Mouse (Mus musculus) 3134 (cell line): ENCODE measurements around the gene Zswim8.
"Not testable (repeated sequence)": the region's sequence is repeated elsewhere in the genome, so short reads cannot be mapped to it uniquely, and the experiment has no call there.

ENCODE experiments used
- DNase-seq: peaks from one replicate; pipeline ENCODE4 v3.0.0-alpha.2; 2011; ENCODE audit warnings: low spot score; ENCODE audit not compliant: insufficient read length; ENCODE audit errors: extremely low read depth

Gene Zswim8

DNA sequence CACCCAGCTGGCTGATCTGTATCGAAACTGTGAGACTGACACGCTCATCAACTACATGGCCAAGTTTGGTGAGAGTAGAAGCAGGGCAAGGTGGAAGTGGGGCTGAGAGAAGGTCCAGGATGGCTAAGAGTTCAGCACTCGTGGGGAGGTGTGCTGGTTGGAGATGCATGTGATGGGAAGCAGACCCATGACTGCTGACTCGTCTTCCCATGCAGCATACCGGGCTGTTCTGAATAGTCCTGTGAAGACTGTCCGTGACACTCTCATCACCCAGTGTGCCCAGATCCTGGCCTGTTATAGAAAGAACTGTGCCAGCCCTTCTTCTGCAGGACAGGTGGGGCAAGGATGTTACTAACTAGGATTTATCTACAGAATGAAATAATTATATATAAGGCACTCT lies 15.6 kb upstream of the Zswim8 start:
- DNase-seq = no peak

DNA sequence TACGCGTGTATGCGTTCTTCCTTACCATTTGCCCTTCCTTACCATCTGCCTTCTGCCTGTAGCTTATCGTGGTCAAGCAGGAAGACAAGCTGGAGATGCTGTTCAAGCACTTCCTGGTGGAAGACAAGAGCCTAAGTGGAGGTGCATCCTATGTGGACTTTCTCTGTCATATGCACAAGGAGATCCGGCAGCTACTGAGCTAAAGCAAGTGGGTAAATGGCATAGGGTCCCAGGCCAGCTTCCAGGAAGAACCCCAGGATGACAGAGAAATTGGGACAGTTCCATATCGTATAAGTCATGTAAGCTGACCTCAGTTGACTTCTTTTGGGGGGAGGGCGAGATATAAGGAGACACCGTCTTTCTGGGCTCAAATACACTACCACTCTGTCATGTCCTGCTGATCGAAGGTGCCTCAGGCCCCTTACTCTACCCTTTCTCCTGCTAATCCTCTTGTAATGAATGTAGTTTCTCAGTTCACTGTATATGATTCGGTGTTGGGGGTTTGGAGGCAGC lies 13.7 kb upstream of the Zswim8 start:
- DNase-seq = no peak

GRCm38 (mm10) chr14:20694185-20694883 lies 13.0 kb upstream of the Zswim8 start:
- peak; percentile 30 for DNase-seq

DNA sequence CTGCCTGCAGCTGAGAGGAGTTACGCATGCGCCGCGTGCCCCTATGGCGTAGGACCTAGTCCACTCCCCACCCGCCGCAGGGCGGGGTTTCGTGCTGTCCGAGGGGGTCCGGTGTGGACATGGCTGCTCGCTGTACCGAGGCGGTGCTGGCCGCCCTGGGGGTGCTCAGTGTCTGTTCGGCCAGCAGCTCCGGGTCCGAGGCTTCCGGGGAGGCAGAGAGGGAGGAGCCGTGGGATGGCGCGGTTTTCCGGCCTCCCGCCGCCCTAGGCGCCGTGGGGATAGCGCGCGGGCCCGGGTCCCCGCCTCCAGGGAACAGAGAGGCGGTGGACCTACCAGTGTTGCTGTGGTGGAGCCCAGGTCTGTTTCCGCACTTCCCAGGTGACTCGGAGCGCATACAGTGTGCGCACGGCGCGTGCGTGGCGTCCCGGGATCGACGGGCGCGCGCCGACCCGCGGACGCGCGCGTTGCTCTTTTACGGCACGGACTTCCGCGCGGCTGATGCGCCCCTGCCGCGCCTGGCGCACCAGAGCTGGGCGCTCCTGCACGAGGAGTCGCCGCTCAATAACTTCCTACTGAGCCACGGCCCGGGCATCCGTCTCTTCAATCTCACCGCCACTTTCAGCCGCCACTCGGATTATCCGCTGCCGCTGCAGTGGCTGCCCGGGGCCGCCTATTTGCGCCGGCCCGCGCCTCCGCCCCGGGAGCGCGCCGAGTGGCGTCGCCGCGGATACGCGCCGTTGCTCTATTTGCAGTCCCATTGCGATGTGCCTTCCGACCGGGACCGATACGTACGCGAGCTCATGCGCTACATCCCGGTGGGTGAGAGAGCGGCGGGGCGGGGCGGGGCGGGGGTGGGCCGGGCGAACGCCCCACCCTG lies 12.2 kb upstream of the Zswim8 start, which contains the start of gene Fut11:
Gene Fut11 (plus strand): TSS at position 85 of the 877 bp plus-strand sequence.
- DNase-seq = peak; percentile 92

DNA sequence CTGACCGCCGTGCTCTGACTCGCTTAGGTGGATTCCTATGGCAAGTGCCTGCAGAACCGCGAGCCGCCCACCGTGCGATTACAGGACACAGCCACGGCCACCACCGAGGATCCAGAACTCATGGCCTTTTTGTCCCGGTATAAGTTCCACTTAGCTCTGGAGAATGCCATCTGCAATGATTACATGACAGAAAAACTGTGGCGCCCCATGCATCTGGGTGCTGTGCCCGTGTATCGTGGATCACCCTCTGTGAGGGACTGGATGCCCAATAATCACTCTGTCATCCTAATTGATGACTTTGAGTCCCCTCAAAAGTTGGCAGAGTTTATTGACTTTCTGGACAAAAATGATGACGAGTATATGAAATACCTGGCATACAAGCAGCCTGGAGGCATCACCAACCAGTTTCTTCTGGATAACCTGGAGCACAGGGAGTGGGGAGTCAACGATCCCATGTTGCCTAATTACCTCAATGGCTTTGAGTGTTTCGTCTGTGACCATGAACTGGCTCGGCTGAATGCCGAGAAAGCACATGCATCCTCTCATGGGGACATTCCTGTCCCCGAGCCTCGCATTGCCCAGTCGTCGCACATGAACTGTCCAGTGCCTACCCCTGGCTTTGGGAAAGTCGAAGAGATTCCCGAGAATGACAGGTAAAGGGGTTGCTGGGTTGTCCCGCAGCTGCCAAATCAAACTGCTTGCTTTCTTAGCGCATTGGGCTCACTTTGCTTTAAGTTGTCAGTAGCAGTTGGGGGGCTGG lies 11.4 kb upstream of the Zswim8 start:
- no peak for DNase-seq

DNA sequence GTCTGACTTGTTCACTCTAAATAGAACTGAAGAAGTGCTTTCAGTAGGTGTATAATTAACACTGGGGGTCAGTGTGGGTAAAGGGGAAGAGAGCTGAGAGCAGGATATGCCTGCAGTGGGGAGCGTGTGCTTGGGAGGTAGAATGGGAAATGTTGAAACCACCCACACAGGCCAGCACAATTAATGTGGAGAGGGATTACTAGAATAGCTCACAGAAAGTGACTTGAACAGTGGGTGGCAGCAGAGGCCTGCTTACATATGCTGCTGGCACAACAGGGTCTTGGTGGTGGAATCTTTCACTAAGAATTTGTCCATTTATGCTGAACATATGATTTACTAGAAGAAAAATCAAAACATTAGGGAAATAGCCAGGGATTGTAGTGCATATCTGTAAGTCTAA lies 10.4 kb upstream of the Zswim8 start:
- DNase-seq = no peak

DNA sequence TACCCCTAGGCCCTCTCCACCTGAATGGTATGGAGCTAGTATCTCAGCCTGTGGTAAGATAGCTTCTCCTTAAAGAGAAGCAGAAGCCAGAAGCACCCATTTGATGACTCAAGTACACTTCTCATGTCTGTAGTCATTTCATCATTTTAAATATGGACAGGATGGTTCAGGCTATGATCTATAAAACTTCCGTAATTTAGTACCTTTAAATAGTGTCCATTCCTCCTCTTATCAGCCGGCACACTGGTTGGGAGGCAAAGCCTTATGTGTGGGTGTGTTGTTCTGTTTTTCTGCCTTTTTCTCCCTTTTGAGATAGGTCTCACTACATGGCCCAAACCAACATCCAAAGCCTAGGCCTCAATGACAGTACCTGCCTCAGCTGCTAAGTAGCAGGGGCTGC lies 8.8 kb upstream of the Zswim8 start:
- no peak for DNase-seq

DNA sequence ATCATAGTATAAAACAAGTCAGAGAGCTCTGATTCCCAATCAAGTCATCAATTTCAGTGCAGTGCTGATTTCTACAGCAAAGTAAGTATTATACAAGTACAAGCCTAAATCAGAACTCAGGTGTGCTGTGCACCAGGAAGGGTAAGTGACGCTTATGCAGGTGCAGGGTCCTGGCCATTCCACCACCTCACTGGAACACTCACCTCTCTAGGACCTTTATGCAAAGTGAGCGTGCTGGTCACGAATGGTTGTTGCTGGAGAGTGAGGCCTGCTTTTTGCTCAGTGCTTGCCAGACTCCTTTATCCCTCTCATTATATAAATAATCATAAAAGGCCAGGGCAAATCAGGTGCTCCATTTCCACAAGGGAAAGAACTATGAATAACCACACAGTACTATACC lies 7.0 kb upstream of the Zswim8 start:
- DNase-seq = no peak

GRCm38 (mm10) chr14:20701554-20701953 lies 5.8 kb upstream of the Zswim8 start:
- no peak for DNase-seq

DNA sequence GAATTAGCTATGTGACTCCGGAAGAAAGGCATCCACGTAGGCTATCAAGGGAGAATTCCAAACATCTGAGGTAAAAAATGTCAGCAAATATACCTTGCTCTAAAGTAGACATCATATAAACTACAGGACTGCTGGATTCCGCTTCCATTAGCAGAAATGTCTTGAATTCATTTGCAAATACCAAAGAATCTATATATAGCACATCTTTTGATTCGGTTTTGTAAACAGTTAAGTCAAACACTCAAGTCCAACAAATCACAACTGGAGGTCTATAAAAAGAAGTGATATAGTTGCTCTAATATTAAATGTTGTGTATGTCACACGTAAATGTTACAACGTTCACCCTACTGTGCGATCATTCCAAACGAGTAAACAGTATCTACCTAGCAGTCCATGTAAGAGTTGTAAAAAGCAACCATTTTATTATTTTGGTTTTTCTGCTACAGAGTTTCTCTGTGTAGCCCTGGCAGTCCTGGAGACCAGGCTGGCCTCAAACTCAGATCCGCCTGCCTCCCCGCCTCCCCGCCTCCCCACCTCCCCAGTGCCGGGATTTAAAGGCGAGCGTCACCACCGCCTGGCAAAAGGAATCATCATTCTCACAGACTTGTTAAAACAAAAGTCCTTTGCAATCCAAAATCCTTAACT lies 5.1 kb upstream of the Zswim8 start:
- no peak for DNase-seq

DNA sequence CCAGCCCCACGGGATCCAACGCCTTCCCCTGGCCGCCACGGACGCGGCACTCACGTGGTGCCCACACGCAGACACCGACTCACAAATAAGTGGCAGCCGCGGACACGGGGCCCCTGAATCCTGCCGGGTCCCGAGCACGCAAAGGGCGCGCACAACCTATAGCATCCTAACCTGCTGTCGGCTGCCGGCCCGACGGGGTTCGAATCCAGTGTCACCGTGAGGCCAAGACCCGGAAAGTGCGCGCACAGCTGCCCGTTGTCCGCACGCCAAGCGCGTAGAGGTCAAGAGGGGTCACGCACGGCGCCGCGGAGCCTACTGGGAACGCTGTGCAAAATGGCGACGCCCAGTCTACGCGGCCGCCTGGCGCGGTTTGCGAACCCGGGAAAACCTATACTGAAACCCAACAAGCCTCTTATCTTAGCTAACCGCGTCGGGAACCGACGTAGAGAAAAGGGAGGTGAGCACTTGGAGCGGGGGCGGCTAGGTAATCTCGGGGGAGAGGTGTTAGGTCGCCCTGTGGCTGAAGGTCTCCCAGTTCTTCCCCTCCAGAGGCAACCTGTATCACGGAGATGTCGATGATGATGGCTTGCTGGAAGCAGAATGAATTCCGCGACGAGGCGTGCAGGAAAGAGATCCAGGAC lies 4.5 kb upstream of the Zswim8 start, which contains the start of gene Chchd1:
Gene Chchd1 (plus strand): TSS at position 266 of the 641 bp plus-strand sequence.
- DNase-seq = peak; percentile 89

- not testable (repeated sequence) for DNase-seq
Observed at GRCm38 (mm10) chr14:20703461-20703860, 3.9 kb upstream of the Zswim8 start.

DNA sequence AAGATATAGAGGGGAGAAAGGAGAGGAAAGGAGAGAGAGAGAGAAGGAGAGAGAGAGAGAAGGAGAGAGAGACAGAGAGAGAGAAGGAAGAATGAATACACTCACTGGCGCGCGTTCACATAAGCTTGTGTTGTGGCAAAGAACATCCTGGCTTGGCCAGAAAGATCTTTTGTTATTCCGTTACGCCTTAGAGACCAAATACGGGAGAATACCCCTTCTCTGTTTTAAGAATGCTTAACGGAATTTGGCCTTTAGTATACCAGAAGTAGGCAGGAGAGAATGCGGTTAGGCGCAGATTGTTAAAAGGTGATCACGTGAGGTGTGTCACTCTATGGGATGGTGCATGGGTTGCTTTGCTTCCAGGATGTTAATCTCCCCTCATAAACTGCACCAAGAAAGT lies 887 bp downstream of the Zswim8 start:
- no peak for DNase-seq

- DNase-seq = no peak
Observed at GRCm38 (mm10) chr14:20713832-20714231, 6.5 kb downstream of the Zswim8 start.

DNA sequence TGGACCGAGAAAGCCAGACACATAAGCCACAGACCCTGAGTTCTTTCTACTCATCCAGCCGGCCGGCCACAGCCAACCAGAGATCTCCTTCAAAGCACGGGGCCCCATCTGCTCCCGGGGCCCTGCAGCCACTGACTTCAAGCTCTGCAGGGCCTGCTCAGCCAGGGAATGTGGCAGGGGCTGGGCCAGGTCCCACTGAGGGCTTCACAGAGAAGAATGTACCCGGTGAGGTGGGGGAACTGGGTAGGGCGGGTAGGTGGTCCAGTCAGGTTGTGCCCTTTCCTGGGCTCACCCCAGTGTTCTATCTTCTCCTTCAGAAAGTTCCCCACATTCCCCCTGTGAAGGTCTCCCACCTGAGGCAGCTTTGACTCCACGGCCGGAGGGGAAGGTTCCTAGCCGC lies 11.1 kb downstream of the Zswim8 start:
- DNase-seq = no peak

- DNase-seq = no peak
Observed at GRCm38 (mm10) chr14:20719767-20720166, 12.4 kb downstream of the Zswim8 start.

DNA sequence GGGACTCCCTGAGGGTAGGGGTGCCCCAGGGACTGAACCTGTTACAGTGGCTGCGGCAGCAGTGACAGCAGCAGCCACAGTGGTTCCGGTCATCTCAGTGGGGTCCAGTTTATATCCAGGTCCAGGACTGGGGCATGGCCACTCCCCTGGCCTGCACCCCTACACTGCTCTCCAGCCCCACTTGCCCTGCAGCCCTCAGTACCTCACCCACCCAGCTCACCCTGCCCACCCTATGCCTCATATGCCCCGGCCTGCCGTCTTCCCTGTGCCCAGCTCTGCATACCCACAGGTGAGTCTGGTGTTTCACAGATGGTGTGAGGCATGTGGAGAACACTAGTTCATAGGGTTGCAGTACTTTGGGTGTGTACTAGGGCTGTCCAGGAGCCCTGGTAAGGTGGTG lies 14.0 kb downstream of the Zswim8 start:
- no peak for DNase-seq

- no peak for DNase-seq
Observed at GRCm38 (mm10) chr14:20723006-20723405, 15.7 kb downstream of the Zswim8 start.

DNA sequence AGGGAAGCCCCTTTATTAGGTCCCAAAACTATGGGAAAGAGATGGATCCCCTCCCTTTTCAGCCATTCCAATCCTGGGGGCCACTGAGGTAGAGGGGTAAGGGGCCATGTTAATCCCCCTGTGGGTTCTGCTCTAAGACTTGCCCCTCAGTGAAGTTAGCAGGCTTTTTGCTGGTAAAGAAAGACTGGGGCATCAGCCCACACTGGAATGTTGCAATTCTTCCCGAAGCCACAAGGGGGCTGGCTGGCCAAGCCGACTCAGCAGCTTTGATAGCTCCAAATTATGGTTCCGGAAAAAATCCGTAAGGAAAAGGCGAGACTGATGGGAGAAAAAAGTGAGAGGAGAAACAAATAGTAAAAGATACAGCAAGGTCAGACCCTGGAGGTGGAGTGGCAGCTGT lies 16.7 kb downstream of the Zswim8 start:
- no peak for DNase-seq
